Mouse (Mus musculus) c-Kit-positive CD71-positive TER-119-positive erythroid progenitor cells, embryonic 14.5 days (primary cell): ENCODE data around the gene Hnrnpa3.

Source experiments
- DNase-seq: peaks from one replicate; pipeline ENCODE4 v3.0.0-alpha.2; 2013; ENCODE audit warnings: low spot score

Gene Hnrnpa3

GRCm38 (mm10) chr2:75704234-75705161 is 45.4 kb downstream of the Hnrnpa3 start, which contains the start of gene Nfe2l2:
TSS of gene Nfe2l2 (minus strand) at chr2:75704641.
- peak; percentile 99 for DNase-seq

DNA sequence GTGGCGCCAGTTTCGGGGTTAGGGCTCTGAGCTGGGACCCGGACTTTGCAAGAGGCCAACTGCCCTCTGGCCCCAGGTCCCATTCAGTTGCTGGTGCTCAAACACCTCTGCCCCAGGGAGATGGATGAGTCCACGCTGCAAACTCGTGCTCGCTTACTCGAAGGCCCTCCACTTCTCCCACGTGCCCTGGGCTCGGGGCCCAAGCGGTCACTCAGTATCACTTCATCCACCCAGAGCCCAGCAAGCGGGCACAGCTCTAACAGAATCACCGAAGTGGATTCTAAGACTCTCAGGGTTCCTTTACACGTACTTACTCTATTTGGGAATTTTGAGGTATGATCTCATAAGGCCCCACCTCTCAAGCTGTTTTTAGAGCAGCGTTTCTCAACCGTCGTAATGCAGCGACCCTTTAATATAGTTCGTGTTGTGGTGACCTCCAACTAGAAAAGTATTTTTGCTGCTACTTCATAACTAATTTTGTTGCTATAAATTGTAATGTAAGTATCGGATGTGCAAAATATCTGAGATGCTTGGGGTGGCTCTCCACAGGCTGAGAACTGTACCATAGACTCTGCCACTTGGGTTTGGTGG is 46.2 kb downstream of the Hnrnpa3 start:
- no peak for DNase-seq

- DNase-seq: no peak
Measured at GRCm38 (mm10) chr2:75706435-75706834, 47.4 kb downstream of the Hnrnpa3 start.

- DNase-seq: no peak
Measured at GRCm38 (mm10) chr2:75707420-75707819, 48.4 kb downstream of the Hnrnpa3 start.

DNA sequence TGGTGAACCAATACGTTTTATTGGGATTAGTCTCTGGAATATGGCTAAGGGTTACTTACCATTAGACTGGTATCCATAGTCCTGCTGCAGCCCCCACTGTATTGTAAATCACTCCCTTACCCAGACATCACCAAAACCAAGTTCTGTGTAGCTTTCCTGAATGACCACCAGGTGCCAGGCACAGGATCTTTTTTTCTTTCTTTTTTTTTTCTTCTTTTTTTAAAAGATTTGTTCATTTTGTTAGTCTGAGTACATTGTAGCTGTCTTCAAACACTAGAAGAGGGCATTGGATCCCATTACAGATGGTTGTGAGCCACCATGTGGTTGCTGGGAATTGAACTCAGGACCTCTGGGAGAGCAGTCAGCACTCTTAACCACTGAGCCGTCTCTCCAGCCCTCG is 54.0 kb downstream of the Hnrnpa3 start:
- no peak for DNase-seq

DNA sequence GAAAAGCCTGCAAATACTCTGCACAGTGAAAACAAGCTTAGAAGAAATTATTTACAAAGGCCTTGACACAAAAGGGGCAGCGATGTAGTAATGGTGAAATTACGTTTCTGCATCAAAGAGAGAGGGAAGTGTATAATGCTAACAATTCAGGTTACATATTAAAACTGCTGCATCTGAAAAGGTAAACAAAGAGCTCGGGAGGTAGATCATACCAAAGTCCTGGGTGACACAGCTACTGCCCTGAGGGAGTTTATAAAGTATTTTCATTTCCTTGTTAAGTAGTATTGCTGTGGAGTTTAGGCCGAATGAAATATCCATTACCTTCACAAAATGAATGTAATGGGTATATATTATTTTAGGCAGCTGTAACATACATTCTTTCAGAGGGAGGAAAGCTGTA is 55.7 kb downstream of the Hnrnpa3 start:
- DNase-seq: no peak

DNA sequence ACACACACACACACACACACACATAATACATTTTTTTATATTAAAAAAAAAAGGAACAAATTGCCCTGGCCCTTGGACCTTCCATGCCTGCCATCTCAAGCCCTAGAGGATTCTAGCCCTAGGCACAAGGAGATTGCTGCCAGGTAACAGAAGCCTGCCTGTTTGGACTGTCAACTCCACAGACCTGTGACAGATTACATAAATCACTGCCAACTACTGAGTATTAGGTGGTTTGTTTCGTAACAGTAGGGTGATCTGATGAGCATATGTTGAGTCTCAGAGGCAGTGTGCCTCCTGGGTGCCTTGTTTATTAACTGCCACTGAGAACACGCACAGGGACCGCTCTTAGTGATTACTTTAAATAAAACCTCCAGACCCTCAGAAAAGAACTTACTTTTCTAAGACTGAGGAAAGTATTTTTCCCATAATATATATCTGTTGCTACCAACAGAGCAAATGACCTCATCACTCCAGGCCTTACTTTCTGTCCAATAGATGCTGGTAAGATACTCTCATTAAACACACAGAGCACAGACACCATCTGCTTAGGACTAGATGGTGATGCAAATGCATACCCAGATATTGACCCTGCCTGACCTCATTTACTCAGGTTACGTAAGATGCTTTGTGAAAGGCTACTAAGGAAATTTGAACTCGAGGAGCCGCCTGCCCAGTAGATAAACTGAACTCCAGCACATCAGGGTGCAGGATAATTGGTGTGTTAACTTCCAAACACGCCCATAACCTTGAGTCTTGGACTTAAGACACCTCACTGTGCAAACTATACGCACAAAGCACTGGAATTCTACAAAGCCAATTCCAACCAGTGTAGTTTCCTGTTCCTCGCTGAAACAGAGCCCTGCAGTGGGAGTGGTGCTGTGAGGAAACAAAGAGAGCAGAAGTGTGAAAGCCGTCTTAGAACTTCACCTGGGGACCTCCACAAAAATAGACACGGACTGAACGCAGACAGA is 57.3 kb downstream of the Hnrnpa3 start:
- no peak for DNase-seq
